Mouse (Mus musculus): ENCODE measurements around the gene Gpr22. TPM values are rescaled to one million over a fixed set of nuclear protein-coding genes. Genes with fewer than 3 reads are reported as not detected.

The Gpr22 gene
- polyA plus RNA-seq, 1 experiment from 2014 or later: 29.9 TPM

Other genes starting within 250 kb of the Gpr22 start
- 22.0 and 22.9 TPM in 2 replicates for gene Cbll1, start 214.3 kb downstream of the Gpr22 start, polyA plus RNA-seq (2014; fragmentation: Nextera tagmentation; extraction: Ambion mirVana)
- gene Slc26a4, start 154.0 kb downstream of the Gpr22 start, polyA plus RNA-seq (2014; fragmentation: Nextera tagmentation; extraction: Ambion mirVana): 0.07 TPM in 1 of 2 replicates, not detected in the other
- gene Bcap29, start 79.3 kb downstream of the Gpr22 start, polyA plus RNA-seq (2014; fragmentation: Nextera tagmentation; extraction: Ambion mirVana): 31.6 TPM in 2 replicates
- gene Dus4l, start 59.1 kb downstream of the Gpr22 start, polyA plus RNA-seq (2014; fragmentation: Nextera tagmentation; extraction: Ambion mirVana): 8.7 and 9.8 TPM in 2 replicates
- 30.2 and 35.6 TPM in 2 replicates for gene Cog5, start 59.1 kb downstream of the Gpr22 start, polyA plus RNA-seq (2014; fragmentation: Nextera tagmentation; extraction: Ambion mirVana)
- 46.2 and 70.8 TPM in 2 replicates for gene Hbp1, start 236.6 kb upstream of the Gpr22 start, polyA plus RNA-seq (2014; fragmentation: Nextera tagmentation; extraction: Ambion mirVana)